Mouse (Mus musculus): ENCODE data around the gene Por. TPM values are rescaled to one million over a fixed set of nuclear protein-coding genes. Genes with fewer than 3 reads are reported as not detected.

Por gene
- polyA plus RNA-seq (2012; rRNA removed): 18.1 and 22.7 TPM in 2 replicates

GRCm38 (mm10) chr5:135669741-135670275, at the start of gene Por:
TSS of gene Por (plus strand) at chr5:135670033.

GRCm38 (mm10) chr5:135632117-135632796, 37.6 kb upstream of the Por start, which contains the start of gene Rhbdd2:
TSS of gene Rhbdd2 (plus strand) at chr5:135632618.

GRCm38 (mm10) chr5:135743741-135744609, 74.1 kb downstream of the Por start, which contains the start of gene Tmem120a:
TSS of gene Tmem120a (minus strand) at chr5:135744448.

GRCm38 (mm10) chr5:135777796-135778470, 108.1 kb downstream of the Por start, which contains the start of gene Styxl1:
TSS of gene Styxl1 (minus strand) at chr5:135778385.

GRCm38 (mm10) chr5:135778471-135779445, 108.9 kb downstream of the Por start, which contains the start of gene Mdh2:
TSS of gene Mdh2 (plus strand) at chr5:135778480.

Other genes with a start within 250 kb of the Por start
- gene Hip1, start 124.9 kb upstream of the Por start, polyA plus RNA-seq (2012; rRNA removed): 1.9 and 2.0 TPM in 2 replicates
- not detected in 2 replicates for gene Ccl26, start 106.5 kb upstream of the Por start, polyA plus RNA-seq (2012; rRNA removed)
- 10.5 and 12.0 TPM in 2 replicates for gene Ccl24, start 97.0 kb upstream of the Por start, polyA plus RNA-seq (2012; rRNA removed)
- gene Rhbdd2, start 37.4 kb upstream of the Por start, polyA plus RNA-seq (2012; rRNA removed): 3.4 and 4.0 TPM in 2 replicates
- gene Tmem120a, start 74.4 kb downstream of the Por start, polyA plus RNA-seq (2012; rRNA removed): 4.6 and 5.7 TPM in 2 replicates
- gene Styxl1, start 108.4 kb downstream of the Por start, polyA plus RNA-seq (2012; rRNA removed): 0.05 TPM in 1 of 2 replicates, not detected in the other
- gene Mdh2, start 108.4 kb downstream of the Por start, polyA plus RNA-seq (2012; rRNA removed): 211 and 234 TPM in 2 replicates
- 0.01 and 0.02 TPM in 2 replicates for gene Srrm3, start 136.9 kb downstream of the Por start, polyA plus RNA-seq (2012; rRNA removed)
- gene Hspb1, start 217.9 kb downstream of the Por start, polyA plus RNA-seq (2012; rRNA removed): 1.3 and 4.2 TPM in 2 replicates